Mouse (Mus musculus) central nervous system, embryonic 11.5 days (tissue): Measurements from ENCODE around the gene 2200002J24Rik. TPM values are rescaled to one million over a fixed set of nuclear protein-coding genes. Genes with fewer than 3 reads are reported as not detected.

ENCODE experiments used
- polyA plus RNA-seq: library from polyadenylated mRNA; depleted of rRNA; stranded (reverse); fragments of >200 nt; gene quantifications from 2 replicates; pipeline ENCODE4 v1.2.3, GENCODE M21; 2012; rRNA removed

The 2200002J24Rik gene
- not detected in 2 replicates for polyA plus RNA-seq

DNA sequence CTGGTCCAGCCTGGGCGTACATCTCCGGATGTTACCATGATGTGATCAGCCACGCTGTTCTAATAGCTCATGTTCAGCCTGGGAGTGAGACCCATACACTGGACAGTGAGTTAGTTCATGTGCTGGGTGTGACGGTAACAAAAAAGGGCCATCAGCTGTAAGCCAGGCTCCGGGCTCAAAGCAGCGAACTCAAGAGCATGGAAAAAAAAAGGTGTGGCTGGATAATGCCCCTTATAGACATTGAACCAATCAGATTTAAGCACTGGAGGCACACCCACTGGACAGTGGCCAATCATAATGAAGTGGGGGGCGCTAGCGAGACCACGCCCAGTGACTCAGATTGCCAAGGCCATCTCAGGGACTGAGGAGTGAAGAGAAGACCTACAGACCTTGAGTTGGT lies at the start of gene 2200002J24Rik:
Gene 2200002J24Rik (plus strand): TSS at position 338 of the 400 bp plus-strand sequence.

DNA sequence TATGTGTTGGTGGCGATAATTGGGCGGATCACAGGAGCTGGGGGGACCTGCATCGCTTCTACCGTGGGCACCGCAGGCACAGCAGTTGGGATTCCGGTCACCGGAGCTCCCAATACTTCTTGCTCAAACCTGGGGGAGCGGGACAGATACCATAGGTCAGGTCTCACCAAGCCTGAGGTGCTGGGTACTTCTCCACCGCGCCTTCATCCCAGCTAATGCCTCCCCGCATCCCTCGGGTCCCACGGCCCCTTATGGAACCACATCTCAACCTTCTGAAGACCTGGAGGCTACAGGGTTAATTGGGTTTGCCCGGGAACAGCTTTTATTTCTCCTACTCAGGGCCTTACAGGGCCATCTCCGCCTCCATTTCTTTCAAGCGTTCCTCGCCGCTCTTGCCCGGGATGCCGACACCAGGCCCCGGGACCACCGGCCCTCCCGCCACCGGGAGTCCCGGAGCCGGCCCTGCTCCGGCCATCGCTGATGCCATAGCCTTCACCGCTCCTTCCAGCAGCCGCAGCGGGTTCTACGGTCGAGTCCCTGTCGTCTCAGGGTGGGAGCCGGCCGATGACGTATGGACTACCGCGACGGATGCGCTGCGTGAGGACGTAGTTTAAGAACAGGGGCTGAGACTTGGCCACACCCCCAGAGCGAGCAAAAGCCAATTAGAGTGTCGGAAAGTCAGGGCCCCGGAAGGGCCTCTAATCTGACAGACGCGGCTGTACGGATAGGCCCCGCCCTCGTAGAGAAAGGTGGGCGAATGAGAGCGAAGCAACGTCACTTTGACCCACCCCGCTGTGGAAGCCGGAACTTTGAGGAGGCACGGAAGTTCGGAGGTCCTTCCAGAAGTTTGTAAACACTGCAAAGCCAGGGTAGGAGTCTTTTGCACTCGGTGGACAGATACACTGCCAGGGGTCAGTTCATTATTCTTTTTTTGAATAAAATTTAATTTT lies 48.9 kb upstream of the 2200002J24Rik start, which contains the start of gene Rbm42:
Gene Rbm42 (minus strand): TSS at position 727 of the 950 bp plus-strand sequence.

DNA sequence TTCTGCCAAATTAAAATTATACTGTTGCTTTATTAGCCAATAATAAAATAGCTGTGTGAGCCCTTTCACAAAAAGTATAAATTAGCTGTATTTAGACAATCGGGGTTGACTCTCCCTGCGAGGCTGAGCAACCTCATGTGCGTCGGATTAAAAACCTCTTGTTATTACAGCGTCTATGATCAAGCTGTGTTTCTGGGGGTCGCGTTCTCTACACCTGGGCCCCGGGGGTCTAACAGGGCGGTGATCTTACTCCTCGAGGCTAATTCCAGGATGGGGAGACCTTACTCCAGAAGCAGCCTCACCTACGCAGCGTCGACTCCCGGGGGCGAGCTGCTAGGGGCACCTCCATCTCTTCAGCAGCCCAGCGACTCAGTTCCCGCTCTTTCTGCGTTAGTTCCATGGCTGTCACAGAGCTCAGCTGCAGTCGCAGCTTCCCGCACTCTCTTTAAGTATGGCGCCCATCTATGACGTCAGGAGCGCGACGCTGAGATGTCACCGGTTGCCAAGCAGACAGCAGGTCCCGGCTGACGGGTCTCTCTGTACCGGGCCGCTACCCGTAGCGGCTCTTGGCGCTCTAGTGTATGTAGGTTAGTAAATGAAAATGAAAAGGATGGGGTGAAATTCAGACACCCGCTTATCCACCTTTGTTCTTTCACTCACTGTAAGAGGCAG lies 34.1 kb upstream of the 2200002J24Rik start, which contains the start of gene Haus5:
Gene Haus5 (minus strand): TSS at position 466 of the 672 bp plus-strand sequence.

DNA sequence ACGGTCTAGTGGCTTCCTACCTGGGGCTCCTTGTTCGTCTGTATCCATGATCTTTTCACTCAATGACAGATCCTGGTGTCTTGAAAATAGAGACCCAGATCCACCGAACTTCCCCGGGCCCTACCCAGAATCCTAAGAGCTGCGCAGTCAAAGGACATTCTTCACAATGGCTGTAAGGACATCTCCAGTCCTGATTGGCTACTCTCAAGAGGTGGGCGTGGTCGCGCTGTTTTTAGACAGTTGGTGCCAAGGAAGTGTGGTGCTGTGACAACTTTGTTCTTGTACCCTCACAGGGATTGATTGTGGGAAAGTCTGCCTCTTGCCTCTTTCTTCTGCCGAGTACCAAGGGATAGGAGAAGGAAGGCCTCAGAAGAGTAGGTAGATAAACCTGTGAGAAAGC lies 27.2 kb upstream of the 2200002J24Rik start, which contains the start of gene Pmis2:
Gene Pmis2 (minus strand): TSS at position 126 of the 400 bp plus-strand sequence.

DNA sequence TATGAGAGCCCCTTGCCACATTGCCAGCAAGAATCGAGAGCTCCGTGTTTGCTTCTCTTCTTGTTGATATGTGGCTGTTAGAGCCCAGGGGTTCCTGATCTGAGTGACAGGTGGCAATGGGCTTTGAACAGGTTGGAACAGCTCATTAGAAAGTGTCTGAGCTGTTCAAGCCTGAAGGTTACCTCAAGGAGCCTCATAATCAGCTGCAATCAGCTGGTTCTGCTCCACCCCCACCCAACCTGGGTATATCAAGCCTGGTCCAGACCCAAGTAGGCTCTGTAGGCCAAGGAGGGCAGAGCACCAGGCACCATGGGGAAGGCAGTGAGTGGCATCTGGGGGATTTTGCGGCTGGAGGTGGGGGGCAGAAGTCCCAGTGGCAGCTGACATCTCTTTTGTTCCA lies 13.2 kb downstream of the 2200002J24Rik start, which contains the start of gene Atp4a:
Gene Atp4a (plus strand): TSS at position 268 of the 400 bp plus-strand sequence.

DNA sequence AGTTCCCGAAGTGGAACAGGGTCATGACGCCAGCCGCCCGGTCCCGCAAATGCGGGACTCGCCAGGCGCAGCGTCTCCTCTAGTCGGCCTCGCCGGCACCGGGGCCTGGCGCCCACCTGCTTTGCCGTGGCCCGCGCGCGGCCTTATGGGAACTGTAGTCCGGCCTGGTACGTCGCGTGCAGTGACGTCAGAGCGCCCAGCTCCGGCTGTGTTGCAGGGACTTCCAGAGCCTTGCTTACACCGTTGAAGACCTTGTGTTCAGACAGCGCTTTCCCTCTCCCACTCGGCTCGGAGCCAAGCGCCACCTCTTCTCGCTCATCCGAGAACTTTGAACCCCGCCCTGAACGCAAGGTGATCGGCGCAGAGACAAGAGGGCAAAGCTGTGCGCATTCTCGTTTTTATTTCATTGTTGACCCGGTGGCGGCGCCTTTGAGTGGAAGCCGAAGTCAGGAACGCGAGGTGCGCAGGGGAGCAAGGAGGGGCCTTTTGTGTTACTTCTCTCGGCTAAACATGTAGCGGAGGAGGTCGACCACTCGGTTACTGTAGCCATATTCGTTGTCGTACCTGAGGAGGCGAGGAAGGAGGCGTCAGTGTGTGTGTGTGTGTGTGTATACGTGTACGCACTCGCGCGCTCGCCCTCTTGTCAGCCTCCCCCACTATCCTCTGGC lies 30.8 kb downstream of the 2200002J24Rik start, which contains the start of gene Tmem147:
Gene Tmem147 (minus strand): TSS at position 145 of the 668 bp plus-strand sequence.

DNA sequence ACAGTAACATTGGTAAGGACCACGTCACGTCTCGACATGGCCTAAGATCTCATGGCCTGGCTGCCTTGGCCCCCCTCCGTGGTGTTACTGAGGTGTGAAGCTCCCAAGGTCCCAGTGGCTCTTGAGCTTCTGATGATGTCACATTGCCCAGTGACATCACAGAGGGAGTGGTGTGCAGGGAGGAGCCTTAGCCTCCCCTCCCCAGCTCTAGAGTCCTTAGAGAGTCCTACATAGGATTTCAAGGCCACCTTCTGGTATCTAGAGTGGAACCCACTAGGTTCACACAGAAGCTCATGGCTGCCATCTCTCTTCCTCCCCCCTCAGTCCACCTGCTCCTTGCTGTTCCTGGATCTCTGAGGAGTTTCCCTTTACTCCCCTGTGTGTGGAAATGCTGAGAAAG lies 44.9 kb downstream of the 2200002J24Rik start, which contains the start of gene Gapdhs:
Gene Gapdhs (minus strand): TSS at position 65 of the 400 bp plus-strand sequence.

Other genes starting within 250 kb of the 2200002J24Rik start
- gene Kirrel2, start 241.2 kb upstream of the 2200002J24Rik start, polyA plus RNA-seq = 3.6 and 3.9 TPM in 2 replicates
- gene Nphs1, start 240.6 kb upstream of the 2200002J24Rik start, polyA plus RNA-seq = 3.7 and 4.4 TPM in 2 replicates
- 0.82 and 3.3 TPM in 2 replicates for gene Prodh2, start 205.3 kb upstream of the 2200002J24Rik start, polyA plus RNA-seq
- gene Arhgap33, start 163.9 kb upstream of the 2200002J24Rik start, polyA plus RNA-seq = 102 and 119 TPM in 2 replicates
- gene Hspb6, start 146.7 kb upstream of the 2200002J24Rik start, polyA plus RNA-seq = 6.4 and 6.8 TPM in 2 replicates
- gene Proser3, start 146.6 kb upstream of the 2200002J24Rik start, polyA plus RNA-seq = 22.3 and 28.9 TPM in 2 replicates
- gene Lin37, start 139.1 kb upstream of the 2200002J24Rik start, polyA plus RNA-seq = 35.8 and 38.5 TPM in 2 replicates
- 57.5 and 77.8 TPM in 2 replicates for gene U2af1l4, start 135.6 kb upstream of the 2200002J24Rik start, polyA plus RNA-seq
- gene Gm49396, start 135.6 kb upstream of the 2200002J24Rik start, polyA plus RNA-seq = 5.6 and 6.0 TPM in 2 replicates
- gene Psenen, start 135.3 kb upstream of the 2200002J24Rik start, polyA plus RNA-seq = 98.4 and 114 TPM in 2 replicates
- gene Igflr1, start 133.5 kb upstream of the 2200002J24Rik start, polyA plus RNA-seq = 5.5 and 9.1 TPM in 2 replicates
- gene Kmt2b, start 110.2 kb upstream of the 2200002J24Rik start, polyA plus RNA-seq = 55.4 and 66.3 TPM in 2 replicates
- 0.20 and 0.45 TPM in 2 replicates for gene Zbtb32, start 100.0 kb upstream of the 2200002J24Rik start, polyA plus RNA-seq
- 1.9 and 4.0 TPM in 2 replicates for gene Upk1a, start 86.1 kb upstream of the 2200002J24Rik start, polyA plus RNA-seq
- gene Cox6b1, start 72.8 kb upstream of the 2200002J24Rik start, polyA plus RNA-seq = 789 and 842 TPM in 2 replicates
- gene Etv2, start 63.1 kb upstream of the 2200002J24Rik start, polyA plus RNA-seq = 0.07 and 0.18 TPM in 2 replicates
- gene Rbm42, start 48.6 kb upstream of the 2200002J24Rik start, polyA plus RNA-seq = 68.3 and 129 TPM in 2 replicates
- gene Haus5, start 33.9 kb upstream of the 2200002J24Rik start, polyA plus RNA-seq = 50.6 and 72.4 TPM in 2 replicates
- gene Pmis2, start 27.3 kb upstream of the 2200002J24Rik start, polyA plus RNA-seq = not detected in 2 replicates
- 0.70 and 1.3 TPM in 2 replicates for gene Atp4a, start 13.3 kb downstream of the 2200002J24Rik start, polyA plus RNA-seq
- gene Tmem147, start 30.6 kb downstream of the 2200002J24Rik start, polyA plus RNA-seq = 66.3 and 120 TPM in 2 replicates
- gene Gapdhs, start 44.8 kb downstream of the 2200002J24Rik start, polyA plus RNA-seq = 0.16 TPM in 1 of 2 replicates, not detected in the other
- 5.4 and 6.3 TPM in 2 replicates for gene Sbsn, start 52.5 kb downstream of the 2200002J24Rik start, polyA plus RNA-seq
- 0.06 and 0.15 TPM in 2 replicates for gene Dmkn, start 64.8 kb downstream of the 2200002J24Rik start, polyA plus RNA-seq
- gene Krtdap, start 89.0 kb downstream of the 2200002J24Rik start, polyA plus RNA-seq = not detected in 2 replicates
- 0.05 and 0.21 TPM in 2 replicates for gene Ffar2, start 124.8 kb downstream of the 2200002J24Rik start, polyA plus RNA-seq
- gene Ffar3, start 157.3 kb downstream of the 2200002J24Rik start, polyA plus RNA-seq = 0.05 TPM in 1 of 2 replicates, not detected in the other
- gene Ffar1, start 162.6 kb downstream of the 2200002J24Rik start, polyA plus RNA-seq = 0.02 TPM in 1 of 2 replicates, not detected in the other
- 0.01 and 0.05 TPM in 2 replicates for gene Cd22, start 181.4 kb downstream of the 2200002J24Rik start, polyA plus RNA-seq
- 0.26 and 0.46 TPM in 2 replicates for gene Mag, start 215.9 kb downstream of the 2200002J24Rik start, polyA plus RNA-seq
- not detected in 2 replicates for gene Hamp2, start 225.8 kb downstream of the 2200002J24Rik start, polyA plus RNA-seq
- gene Hamp, start 245.1 kb downstream of the 2200002J24Rik start, polyA plus RNA-seq = not detected in 2 replicates